Mouse (Mus musculus): Measurements from ENCODE around the gene Olfr202. TPM values are rescaled to one million over a fixed set of nuclear protein-coding genes. Genes with fewer than 3 reads are reported as not detected.

Olfr202 gene
- polyA plus RNA-seq (2017; shearing (Covaris generic)) = not detected

GRCm38 (mm10) chr16:59286693-59287092 lies at the start of gene Olfr202:
Olfr202 (minus strand) TSS chr16:59286793.

GRCm38 (mm10) chr16:59331038-59331437 lies 44.4 kb upstream of the Olfr202 start, which contains the start of gene Olfr205:
Olfr205 (minus strand) TSS chr16:59331138.

GRCm38 (mm10) chr16:59318148-59318547 lies 31.6 kb upstream of the Olfr202 start, which contains the start of gene Olfr204:
Olfr204 (minus strand) TSS chr16:59318248.

GRCm38 (mm10) chr16:59298581-59298980 lies 12.0 kb upstream of the Olfr202 start, which contains the start of gene Olfr203:
Olfr203 (plus strand) TSS chr16:59298881.

GRCm38 (mm10) chr16:59272532-59272931 lies 14.1 kb downstream of the Olfr202 start, which contains the start of gene Olfr201:
Olfr201 (minus strand) TSS chr16:59272632.

Other genes with a start within 250 kb of the Olfr202 start
- not detected for gene Olfr187, start 247.0 kb downstream of the Olfr202 start, polyA plus RNA-seq (2017; shearing (Covaris generic))
- gene Olfr190, start 208.8 kb downstream of the Olfr202 start, polyA plus RNA-seq (2017; shearing (Covaris generic)) = 0.15 TPM
- not detected for gene Olfr191, start 197.0 kb downstream of the Olfr202 start, polyA plus RNA-seq (2017; shearing (Covaris generic))
- not detected for gene Olfr193, start 174.9 kb downstream of the Olfr202 start, polyA plus RNA-seq (2017; shearing (Covaris generic))
- gene Olfr194, start 165.7 kb downstream of the Olfr202 start, polyA plus RNA-seq (2017; shearing (Covaris generic)) = not detected
- not detected for gene Olfr195, start 139.7 kb downstream of the Olfr202 start, polyA plus RNA-seq (2017; shearing (Covaris generic))
- 0.67 TPM for gene Olfr196, start 116.3 kb downstream of the Olfr202 start, polyA plus RNA-seq (2017; shearing (Covaris generic))
- gene Olfr198, start 83.3 kb downstream of the Olfr202 start, polyA plus RNA-seq (2017; shearing (Covaris generic)) = not detected
- not detected for gene Olfr199, start 67.0 kb downstream of the Olfr202 start, polyA plus RNA-seq (2017; shearing (Covaris generic))
- gene Olfr201, start 14.2 kb downstream of the Olfr202 start, polyA plus RNA-seq (2017; shearing (Covaris generic)) = not detected
- gene Olfr203, start 12.1 kb upstream of the Olfr202 start, polyA plus RNA-seq (2017; shearing (Covaris generic)) = not detected
- gene Olfr204, start 31.5 kb upstream of the Olfr202 start, polyA plus RNA-seq (2017; shearing (Covaris generic)) = not detected
- gene Olfr205, start 44.3 kb upstream of the Olfr202 start, polyA plus RNA-seq (2017; shearing (Covaris generic)) = not detected
- gene Olfr206, start 62.5 kb upstream of the Olfr202 start, polyA plus RNA-seq (2017; shearing (Covaris generic)) = not detected
- gene Olfr209, start 77.2 kb upstream of the Olfr202 start, polyA plus RNA-seq (2017; shearing (Covaris generic)) = not detected
- gene Gabrr3, start 120.5 kb upstream of the Olfr202 start, polyA plus RNA-seq (2017; shearing (Covaris generic)) = not detected
- gene Riox2, start 185.0 kb upstream of the Olfr202 start, polyA plus RNA-seq (2017; shearing (Covaris generic)) = 49.0 TPM

Data from naive thymus-derived CD4-positive, alpha-beta T cell, adult 5 months (primary cell).